15 mouse cellular contexts compared by ENCODE assay signal in the genomic region with DNA sequence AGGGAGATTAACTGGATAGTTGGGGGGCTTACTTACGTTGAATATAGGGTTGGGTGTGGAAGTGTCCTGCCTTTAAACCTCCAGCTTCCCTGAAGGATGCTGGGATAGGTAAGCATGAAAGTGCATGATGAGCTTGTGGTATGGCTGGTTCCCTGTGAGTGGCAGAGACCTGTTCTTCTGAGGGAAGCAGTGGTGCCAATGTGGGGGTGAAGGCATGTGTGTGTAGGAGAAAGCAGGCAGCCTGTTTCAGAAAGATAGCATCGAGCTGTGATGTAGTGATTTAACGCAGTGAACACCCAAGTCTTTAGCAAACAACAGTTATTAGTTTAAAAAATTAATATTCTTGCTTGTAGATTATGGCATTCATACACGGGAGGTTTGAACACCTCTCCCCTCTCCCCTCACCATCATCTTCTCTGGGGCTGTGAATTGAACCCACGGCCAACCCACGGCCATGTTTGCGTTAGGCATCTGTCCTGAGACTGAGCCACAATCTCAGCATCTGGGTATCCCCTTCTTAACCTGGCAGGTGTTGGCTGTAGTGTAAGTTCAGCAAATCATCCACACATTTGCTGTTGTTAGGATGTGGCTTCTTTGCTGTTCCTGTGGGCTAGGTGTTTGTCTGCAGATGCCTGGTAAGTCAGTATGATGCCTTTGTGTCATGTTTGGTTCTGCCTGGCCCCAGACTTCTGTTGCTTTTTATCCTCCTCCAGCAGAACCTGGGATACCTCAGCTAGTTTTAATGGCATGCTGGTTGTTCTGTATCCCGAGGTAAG. TPM values are rescaled to one million over a fixed set of nuclear protein-coding genes. Genes with fewer than 3 reads are reported as not detected.
DNase-seq lines count a peak whose midpoint lies in the region; ATAC-seq and TF ChIP-seq lines count a peak whose summit lies in the region.
"Had no signal": no experiment of that assay in that cellular context is flagged by ENCODE, and none has a peak within 500 bp of the region (broad histone marks: within the 10 kb centered on the region; RNA-seq: fewer than 3 reads in every experiment).

No protein-coding gene starts in this region.

- H3K27me3 ChIP-seq in myocyte (ENCODE audit: control insufficient read depth, insufficient read depth, insufficient read length) = no peaks in the 10 kb centered on the region
- H3K27me3 ChIP-seq: embryonic facial prominence, embryonic 15.5 days; heart, embryonic 12.5 days; liver, embryonic 15.5 days had no signal

- intact Hi-C loops in gastrocnemius, adult 2 months (cut with DNase I) = no loop called here

- H3K27ac ChIP-seq in layer of hippocampus, adult 2 months = peak overlapping the region; percentile 89
- H3K27ac ChIP-seq in gastrocnemius, adult 2 months = no peak overlapping the region
- H3K27ac ChIP-seq: embryonic facial prominence, embryonic 15.5 days; forebrain, embryonic 12.5 days; liver, embryonic 15.5 days had no signal

- TF ChIP-seq POLR2A in myocyte (IDR thresholded peaks at IDR 0.05; ENCODE audit: insufficient read length, low read depth) = no peak

- TF ChIP-seq CTCF in layer of hippocampus, adult 2 months (conservative IDR thresholded peaks at IDR 0.05) = no peak
- TF ChIP-seq CTCF in gastrocnemius, adult 2 months (IDR thresholded peaks at IDR 0.05) = no peak

- H3K36me3 ChIP-seq in myocyte (ENCODE audit: control insufficient read depth, insufficient read depth) = peaks cover 8% of the 10 kb centered on the region
- H3K36me3 ChIP-seq: embryonic facial prominence, embryonic 15.5 days; forebrain, embryonic 12.5 days; heart, embryonic 12.5 days; liver, embryonic 15.5 days had no signal

- no peak for DNase-seq in frontal cortex, postnatal 25 days (ENCODE audit: low spot score in 2 of 2)
- peak in 1 of 2 experiments; percentile 45 for DNase-seq in layer of hippocampus, adult 2 months (ENCODE audit: low spot score in 2 of 2)
- no peak for DNase-seq in layer of hippocampus, postnatal 10 days (ENCODE audit: low spot score in 2 of 2)
- peak; percentile 71 for DNase-seq in brain, adult 2 months (ENCODE audit: low read depth, low spot score)
- no peak for DNase-seq in gastrocnemius, adult 2 months
- DNase-seq: heart, postnatal 4 days; kidney, adult 11 months; kidney, postnatal 36 days; lung, postnatal 14 days had no signal

- no peak overlapping the region for H3K4me2 ChIP-seq in myocyte (ENCODE audit: low read depth)
- H3K4me2 ChIP-seq: embryonic facial prominence, embryonic 15.5 days; forebrain, embryonic 12.5 days; heart, embryonic 12.5 days; liver, embryonic 15.5 days had no signal

- ATAC-seq in frontal cortex, adult (ENCODE audit: low TSS enrichment) = peak; percentile 82

- peaks cover 100% of the 10 kb centered on the region for H3K79me2 ChIP-seq in myocyte (ENCODE audit: control insufficient read depth, insufficient read depth)

- peak overlapping the region; percentile 22; the same call in 1 of the 2 replicates for H3K4me3 ChIP-seq in layer of hippocampus, adult 2 months
- no peak overlapping the region for H3K4me3 ChIP-seq in myocyte
- H3K4me3 ChIP-seq in gastrocnemius, adult 2 months = no peak overlapping the region
- H3K4me3 ChIP-seq: embryonic facial prominence, embryonic 15.5 days; forebrain, embryonic 12.5 days; heart, embryonic 12.5 days; liver, embryonic 15.5 days had no signal

- H3ac ChIP-seq in myocyte (ENCODE audit: control insufficient read depth, insufficient read length) = no peak overlapping the region

TF ChIP-seq in myocyte, 11 proteins besides CTCF, POLR2A, EP300 and RAD21:
- TF ChIP-seq MYOG (IDR thresholded peaks at IDR 0.05; ENCODE audit: control insufficient read depth in 1 of 3, insufficient read depth in 1 of 3, insufficient read length in 2 of 3, low read depth in 2 of 3) (no peak), POLR2AphosphoS2 (IDR thresholded peaks at IDR 0.05; ENCODE audit: insufficient read length, low read depth) (peak; percentile 33)

RNA-seq across cellular contexts. Expression of gene Cdon, which starts 17.5 kb away (rescaled TPM):
- 10 to 100 TPM; 11.3 to 14.2 TPM for total RNA-seq in layer of hippocampus, adult 2 months (2021)
- total RNA-seq in layer of hippocampus, postnatal 10 days (2021) = 10 to 100 TPM in 1 of 2 experiments, 1 to 10 TPM in 1; 9.8 to 11.5 TPM
- 49.9 TPM for polyA plus RNA-seq in myocyte (2012; fragmentation: generic; extraction: Trizol)
- 10 to 100 TPM; 12.4 to 12.9 TPM for total RNA-seq in gastrocnemius, adult 2 months (2021)
